Mouse (Mus musculus) hematopoietic stem cell, adult 5-6 weeks (primary cell): ENCODE results near the gene Oca2. TPM values are rescaled to one million over a fixed set of nuclear protein-coding genes. Genes with fewer than 3 reads are reported as not detected.
A peak's percentile ranks its signal among the peaks of the same experiment; 100 is the strongest.

Source experiments
- ATAC-seq, 2 experiments: fragments of 125-278 bp in 1 of 2; replicated peaks in 1 of 2; 2 replicates each; pipeline ENCODE4 v1.8.0; 2016 to 2017; ENCODE audit warnings: inconsistent platforms in 2 of 2, mild to moderate bottlenecking in 2 of 2, moderate number of reproducible peaks in 2 of 2, low read depth in 1 of 2, moderate TSS enrichment in 1 of 2; ENCODE audit not compliant: low FRiP score in 2 of 2, poor library complexity in 2 of 2, severe bottlenecking in 2 of 2, insufficient read depth in 1 of 2, low TSS enrichment in 1 of 2
- total RNA-seq: library from RNA; stranded (forward); fragments of 172-1452, 232-1000 nt; gene quantifications from 2 replicates; pipeline ENCODE4 v1.2.3, GENCODE M21; 2017

Gene Oca2
- not detected in 2 replicates for total RNA-seq

DNA sequence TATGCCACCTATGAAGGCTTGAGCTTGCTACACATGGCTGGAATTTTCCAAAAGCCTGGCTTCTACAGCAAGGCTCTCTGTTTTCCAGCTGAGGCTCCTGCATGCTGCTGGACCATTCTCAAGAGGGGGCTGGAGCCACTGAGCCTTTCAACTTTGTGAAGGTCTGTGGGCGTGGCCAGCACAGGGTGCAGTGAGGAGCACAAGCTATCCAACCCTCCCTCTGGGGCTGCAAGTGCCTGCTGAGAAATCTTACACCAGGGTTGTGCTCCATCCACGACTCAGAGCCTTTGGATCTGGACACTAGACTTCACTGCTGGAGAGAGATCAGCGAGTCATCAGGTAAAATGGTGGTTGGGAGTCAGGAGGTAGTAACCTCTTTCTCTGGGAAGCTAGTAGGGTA is at the start of gene Oca2:
Gene Oca2, plus strand, starts transcription at position 218 of the 400 bp plus-strand sequence.
- ATAC-seq: no peak

DNA sequence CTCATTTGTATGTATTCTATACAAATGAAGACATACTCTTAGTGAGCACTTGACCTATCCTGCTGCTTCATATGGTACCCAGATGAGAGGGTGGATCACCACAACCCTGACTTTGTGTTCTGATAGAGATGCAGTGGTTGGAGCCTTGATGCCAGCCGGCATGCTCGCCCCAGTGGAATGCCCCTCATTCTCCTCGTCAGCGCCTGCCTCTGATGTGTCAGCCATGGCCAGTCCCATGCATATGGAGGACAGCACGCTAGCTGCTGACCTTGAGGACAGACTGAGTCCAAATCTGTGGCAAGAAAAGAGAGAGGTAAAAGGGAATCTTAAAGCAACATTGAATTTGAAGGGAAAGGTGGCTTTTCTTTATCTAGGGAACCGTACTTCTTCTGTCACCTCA is 48.5 kb upstream of the Oca2 start:
- ATAC-seq: no peak

DNA sequence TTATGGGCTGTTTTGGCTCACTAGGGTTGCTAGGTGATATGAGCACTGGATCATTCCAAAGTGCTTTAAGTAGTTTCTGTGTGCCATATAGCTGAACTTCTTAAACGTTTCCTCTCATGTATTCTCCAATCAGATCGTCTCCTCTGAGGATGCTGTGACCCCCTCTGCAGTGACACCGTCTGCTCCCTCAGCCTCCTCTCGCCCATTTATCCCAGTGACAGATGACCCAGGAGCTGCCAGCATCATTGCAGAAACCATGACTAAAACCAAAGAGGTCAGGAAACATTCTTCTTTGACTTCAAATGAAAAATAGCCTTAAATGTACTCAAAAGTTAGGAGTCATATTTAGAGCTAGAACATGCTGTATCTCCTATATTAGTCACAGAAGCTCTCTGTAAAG is 47.9 kb upstream of the Oca2 start:
- ATAC-seq: no peak

DNA sequence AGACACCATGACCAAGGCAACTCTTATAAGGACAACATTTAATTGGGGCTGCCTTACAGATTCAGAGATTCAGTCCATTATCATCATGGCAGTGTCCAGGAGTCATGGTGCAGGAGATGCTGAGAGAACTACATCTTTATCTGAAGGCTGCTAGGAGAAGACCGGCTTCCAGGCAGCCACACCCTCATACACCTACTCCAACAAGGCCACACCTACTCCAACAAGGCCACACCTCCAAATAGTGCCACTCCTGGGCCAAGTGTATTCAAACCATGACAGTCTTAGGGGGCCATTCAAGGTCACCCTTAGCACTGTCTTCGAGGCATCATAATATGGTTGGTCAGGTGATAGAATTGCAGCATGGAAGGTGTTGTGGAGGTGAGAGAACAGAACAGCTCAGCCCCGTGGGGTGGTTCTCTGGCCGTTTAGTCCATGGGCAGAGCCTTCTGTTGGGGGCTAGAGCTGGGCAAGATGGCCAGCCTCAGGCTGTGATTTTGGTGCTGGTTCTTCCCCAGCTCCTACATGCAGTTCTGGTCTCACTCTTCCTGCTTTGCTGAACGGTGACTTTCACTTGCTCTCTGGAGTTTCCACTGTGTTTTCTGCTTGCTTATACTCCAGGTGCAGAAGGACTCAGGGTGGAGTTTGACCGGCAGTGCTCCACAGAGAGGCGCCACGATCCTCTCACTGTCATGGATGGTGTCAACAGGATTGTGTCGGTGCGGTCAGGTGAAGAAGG is 37.9 kb upstream of the Oca2 start:
- ATAC-seq: no peak

DNA sequence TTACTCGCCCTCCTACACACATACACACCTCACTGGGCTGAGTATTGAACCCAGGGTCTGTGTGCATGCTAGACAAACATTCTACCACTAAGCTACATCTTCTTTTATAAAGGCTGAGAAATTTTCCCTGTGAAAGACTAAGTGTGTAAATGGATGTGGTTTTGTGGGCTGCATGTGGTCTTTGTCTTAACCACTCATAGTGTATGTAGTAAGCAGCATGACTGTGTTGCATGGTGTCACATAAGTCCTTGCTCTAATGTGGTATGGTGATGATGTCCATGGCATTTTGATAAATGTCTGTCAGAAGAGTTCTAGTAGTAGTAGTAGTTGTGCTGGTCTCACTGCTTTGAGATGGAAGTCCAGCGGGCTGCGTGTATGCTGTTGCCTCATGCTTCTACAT is 36.7 kb upstream of the Oca2 start:
- ATAC-seq: peak in 1 of 2 experiments; percentile 54; a peak in 1 of 4 replicates

DNA sequence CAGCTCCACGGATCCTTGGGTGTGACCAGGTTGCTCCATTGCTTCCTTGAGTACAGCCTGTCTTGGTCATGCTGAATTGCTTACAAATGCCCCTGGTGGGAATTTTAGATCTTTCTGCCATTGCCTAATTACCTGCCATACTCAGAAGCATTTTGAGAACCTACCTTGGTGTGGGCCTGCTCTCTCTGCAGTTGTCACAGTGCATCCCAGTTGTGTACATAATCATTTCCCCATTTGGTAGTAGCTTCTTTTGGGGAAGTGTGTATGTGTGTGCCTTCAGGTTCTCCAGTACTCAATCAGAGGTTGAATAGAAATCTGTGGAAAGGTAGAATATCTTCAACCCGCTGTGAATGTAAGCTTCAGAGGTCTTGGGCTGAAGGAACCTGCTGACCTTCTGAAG is 36.3 kb upstream of the Oca2 start:
- ATAC-seq: peak in 1 of 2 experiments; percentile 46; a peak in 1 of 4 replicates

DNA sequence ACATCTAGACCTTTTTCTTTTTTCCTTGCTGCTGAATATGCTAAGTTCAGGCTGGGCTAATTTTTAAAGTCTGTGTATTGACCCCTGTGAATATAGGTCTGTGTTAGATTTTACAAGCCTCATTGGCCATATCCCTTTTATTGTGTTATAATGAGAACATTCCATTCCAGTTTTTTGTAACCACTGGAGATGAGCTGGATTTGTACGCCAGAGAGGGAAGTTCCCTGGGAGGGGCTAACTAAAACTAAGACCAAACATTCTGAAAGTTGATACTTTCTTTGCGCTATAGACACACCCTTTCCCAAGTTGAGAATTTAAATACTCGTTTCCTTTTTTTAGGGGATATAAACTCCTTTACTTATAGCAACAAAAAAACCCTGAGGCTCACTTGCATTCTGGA is 34.7 kb upstream of the Oca2 start:
- ATAC-seq: no peak

DNA sequence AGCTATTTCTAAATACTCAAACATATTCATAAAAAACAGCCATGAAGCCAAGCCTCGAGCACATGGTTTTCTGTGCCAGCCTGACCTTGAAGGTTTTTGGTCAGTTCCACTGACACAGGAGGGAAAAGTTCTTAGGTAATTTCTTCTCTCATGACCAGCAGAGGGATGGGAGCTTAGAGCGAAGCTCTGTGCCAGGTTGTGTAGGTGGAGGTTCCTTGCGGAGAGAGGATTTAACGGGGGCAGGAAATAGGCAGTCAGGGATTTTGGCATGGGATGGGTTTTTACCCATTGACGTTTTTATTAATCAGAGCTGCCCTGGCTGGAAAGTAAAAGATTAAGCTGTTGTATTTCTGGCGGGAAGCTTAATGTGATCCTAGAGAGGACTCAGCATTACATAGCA is 18.7 kb upstream of the Oca2 start:
- no peak for ATAC-seq

DNA sequence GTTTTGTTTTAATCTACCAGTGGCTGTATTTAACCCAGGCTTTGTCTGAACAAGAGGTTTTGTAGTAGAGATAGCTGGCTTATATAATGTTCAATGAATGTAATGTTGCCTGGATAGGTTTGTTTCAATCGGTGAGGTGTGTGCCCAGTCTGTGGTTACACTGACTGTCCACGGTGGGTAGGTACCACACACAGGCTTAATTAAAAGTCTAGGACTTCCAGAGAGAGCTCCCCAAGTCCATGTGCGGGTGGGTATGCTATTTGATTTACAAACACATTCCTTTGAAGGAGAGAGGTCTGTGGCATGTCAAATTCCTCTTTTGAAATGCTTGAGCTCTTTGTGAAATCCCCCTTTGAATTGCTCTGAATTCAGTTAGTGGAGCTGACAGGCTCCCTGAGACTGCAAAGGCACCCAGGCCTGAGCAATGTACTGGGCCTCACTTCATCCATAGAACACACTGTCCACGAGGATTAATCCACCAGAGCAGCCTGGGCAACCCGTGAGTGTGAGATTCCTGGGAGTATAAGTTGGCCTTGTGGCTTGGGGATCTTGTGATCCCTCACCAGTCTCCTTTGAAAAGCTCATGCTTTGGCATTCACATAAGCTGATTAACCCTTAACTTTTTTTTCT is 3.7 kb upstream of the Oca2 start:
- ATAC-seq: no peak

DNA sequence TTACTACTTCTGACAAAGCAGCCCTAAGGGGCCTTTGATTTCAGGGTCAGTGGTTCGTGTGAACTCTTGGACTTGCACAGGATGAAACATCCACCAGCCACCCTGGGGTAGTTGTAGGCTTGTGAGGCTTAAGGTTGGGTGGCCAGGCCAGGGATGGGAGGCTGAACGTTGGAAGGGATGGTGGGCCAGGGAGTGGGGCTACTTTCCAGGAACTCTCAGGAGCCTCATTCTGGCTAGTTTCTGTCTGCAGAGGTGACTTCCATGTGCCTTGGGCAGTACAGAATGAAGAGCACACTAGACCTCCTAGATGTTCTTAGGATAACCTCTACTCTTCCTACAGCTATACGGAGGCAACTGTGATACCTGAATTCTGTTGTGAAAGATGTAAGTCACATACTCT is 2.9 kb upstream of the Oca2 start:
- ATAC-seq: no peak

DNA sequence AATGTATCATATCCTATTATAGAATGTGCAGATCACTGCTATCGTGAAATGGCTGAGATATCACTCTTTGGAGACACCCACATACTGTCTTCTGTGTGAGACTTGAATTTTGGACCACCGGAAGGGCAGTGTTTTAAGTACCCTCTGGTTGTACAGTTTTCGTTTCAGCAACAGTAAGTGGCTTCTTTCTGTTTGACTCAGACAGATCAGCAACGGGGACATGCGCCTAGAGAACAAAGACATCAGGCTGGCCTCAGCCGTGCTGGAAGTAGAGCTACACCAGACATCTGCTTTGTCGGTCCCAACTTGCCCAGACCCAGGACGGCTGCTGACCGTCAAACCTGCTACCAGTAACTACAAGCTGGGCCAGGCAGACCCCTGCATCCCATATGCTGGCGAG is 15.0 kb downstream of the Oca2 start:
- ATAC-seq: no peak

DNA sequence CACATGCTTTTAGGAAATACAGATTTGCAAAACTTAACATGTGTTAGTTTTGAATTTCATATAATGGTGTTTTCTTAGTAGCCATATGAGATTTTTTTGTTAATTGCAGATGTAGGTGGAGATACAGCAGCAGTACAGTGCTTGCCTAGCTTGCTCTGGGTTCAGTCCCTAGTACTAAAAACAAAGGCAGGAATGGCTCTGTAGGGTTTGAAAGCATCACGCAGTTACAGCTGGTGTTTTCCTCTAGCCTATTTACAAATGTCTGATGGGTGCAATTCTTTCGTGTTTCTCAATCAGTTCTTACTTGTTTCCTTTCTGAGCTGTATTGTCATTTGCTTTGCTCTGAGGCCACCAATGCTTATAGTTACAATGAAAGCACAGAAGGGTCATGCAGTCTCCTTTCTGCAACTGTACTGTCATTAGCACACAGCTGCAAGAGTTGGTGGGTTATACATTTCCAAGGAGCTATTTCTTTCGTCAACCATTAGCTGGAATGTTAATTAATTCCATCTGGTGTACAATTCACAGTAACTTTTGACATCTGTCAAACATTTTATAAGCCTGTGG is 18.4 kb downstream of the Oca2 start:
- ATAC-seq: no peak

DNA sequence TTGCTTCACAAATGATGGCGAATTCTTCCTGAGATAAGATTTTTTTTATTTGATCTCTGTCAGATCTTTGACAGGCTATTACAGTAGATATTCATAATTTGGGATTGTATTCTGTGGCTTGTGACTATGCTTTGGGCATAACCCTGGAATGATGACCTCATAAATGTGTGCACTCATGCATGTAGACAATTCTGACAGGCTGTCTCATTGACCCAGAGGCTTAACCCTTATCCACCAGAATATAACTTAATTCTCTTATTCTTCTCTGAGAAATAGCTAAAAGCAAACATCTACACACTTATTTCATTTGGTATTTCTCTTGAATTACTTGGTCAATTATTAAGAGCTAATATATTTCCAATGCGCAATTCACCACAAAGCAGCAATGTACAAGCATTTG is 37.9 kb downstream of the Oca2 start:
- no peak for ATAC-seq

DNA sequence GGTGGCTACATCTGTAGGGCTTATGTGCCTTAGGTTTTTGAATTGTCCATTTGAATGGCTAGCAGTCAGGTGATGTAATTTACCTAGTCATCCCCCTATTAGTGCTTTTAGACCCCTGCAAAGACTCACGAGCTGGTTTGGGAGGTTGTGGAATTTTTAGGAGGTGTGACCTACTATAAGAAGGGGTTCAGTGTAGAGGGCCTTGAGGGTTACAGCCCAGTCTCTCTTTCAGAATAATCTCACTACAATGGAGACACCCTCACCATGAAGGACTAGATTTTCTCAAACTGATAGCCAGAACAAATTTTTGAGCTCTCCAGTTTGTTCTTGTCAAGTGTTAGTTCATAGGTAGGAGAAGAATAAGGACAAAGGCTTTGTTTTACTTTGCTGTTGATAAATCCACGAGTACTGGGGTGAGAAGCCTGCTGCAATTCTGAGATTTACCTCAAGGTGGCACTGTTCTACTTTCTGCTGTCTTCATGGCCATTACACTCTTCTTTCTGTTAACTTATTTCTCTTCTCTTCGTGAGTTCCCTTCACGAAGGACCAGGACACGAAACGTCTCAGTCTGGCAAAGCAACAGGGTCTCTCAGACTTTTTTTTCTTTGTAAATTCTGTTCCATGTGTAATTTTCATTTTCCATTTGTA is 52.0 kb downstream of the Oca2 start:
- peak in 1 of 2 experiments; percentile 60; a peak in 2 of 4 replicates for ATAC-seq

DNA sequence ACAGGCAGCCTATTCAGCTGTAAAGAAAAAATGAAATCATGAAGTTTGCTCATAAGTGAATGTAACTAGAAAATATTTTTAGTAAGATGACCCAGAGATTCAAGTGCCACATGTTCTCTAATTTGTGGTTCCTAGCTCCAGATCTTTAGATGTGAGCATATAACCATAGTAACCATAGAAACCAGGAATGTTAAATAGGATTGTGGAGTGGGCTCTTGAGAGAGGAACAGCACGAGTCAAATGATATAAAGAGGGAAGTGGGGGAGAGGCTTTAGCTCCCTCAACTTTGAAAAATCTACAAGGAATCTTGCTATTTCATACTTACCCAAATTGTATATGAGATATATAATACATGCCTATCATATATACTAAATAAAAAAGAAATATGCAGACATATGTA is 64.8 kb downstream of the Oca2 start:
- no peak for ATAC-seq

DNA sequence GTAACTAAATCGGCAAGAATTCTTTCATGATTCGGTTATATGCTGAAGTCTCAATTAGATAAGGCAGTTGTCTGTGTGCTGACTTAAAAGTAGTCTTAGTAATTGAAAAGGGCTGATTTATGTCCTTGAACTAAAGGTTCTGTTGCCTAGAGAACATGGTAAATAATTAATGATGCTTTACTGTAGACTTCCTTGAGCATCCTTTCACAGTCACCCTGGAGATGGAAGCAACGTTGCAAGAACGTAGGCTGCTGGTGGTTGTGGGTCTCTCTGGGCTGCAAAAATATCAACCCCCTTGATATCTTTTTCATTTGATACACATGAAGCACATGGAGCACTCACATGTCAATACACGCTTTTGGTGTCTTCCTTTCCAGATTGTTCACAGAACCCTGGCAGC is 74.8 kb downstream of the Oca2 start:
- ATAC-seq: no peak

DNA sequence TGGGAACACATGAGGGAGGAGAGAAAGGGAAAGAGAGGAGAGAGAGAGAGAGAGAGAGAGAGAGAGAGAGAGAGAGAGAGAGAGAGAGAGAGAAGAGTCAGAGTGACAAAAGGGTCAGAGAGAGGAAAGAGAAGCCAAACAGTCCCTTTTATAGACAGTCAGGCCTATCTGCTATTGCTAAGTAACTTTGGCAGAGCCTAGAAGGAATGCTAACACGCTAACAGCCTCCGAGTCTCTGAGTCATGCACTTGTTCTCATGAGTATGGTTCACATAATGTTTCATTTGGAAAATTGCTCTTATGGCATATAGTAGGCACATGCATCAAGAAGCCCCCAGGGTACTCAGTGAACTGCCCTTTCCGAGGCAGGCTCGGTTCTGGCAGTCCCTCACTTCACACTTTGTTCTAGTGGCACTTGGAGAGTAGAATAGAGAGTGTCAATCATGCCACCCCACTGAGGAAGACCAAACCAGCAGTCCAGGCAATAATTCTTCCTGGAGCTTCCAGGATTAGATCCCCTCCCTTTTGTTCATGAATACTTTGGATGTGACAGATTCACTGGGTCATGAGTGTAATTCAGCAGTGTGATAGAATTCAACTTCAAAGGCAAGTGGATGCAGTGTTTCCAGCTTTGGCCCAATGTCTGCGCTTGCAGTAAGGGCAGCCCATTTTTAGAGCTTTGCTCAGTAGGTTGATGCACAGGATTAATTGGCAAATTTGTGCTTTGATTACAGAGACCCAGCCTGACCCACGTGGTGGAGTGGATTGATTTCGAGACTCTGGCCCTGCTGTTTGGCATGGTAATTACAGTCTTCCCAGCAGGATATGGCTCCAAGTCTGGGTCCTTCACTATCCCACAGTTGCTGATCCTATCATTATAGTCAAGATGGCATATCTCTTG is 76.3 kb downstream of the Oca2 start:
- no peak for ATAC-seq
